Mouse (Mus musculus) MEL (cell line): ENCODE data around the gene Klf3.

Experiments
- CTCF ChIP-seq, 3 experiments: IDR thresholded peaks in 2 of 3; conservative IDR thresholded peaks in 1 of 3; 2 replicates each; pipeline ENCODE4 v1.5.1; 2011 to 2012; ENCODE audit warnings: low read length in 3 of 3, low read depth in 2 of 3, mild to moderate bottlenecking in 2 of 3, improper control_type of control experiment in 1 of 3, inconsistent platforms in 1 of 3, mixed read lengths in 1 of 3, moderate library complexity in 1 of 3; ENCODE audit not compliant: control insufficient read depth in 1 of 3, insufficient read depth in 1 of 3, poor library complexity in 1 of 3, severe bottlenecking in 1 of 3
- POLR2AphosphoS2 ChIP-seq: IDR thresholded peaks from 2 replicates; pipeline ENCODE4 v1.6.1; 2011; ENCODE audit warnings: low read length, improper control_type of control experiment

GRCm38 (mm10) chr5:64812124-64812982 lies 9.2 kb downstream of the Klf3 start:
- TF ChIP-seq CTCF (IDR thresholded peaks at IDR 0.05 in 2 of 3, conservative IDR thresholded peaks at IDR 0.05 in 1 of 3; ENCODE audit: control insufficient read depth in 1 of 3, insufficient read depth in 1 of 3, low read depth in 2 of 3, low read length in 3 of 3, poor library complexity in 1 of 3, severe bottlenecking in 1 of 3), result no peak
- TF ChIP-seq POLR2AphosphoS2, result peak; percentile 54; the same call in 1 of the 2 replicates
